Mouse (Mus musculus) CD4-positive, CD25-positive, alpha-beta regulatory T cell, adult 2 months (primary cell): ENCODE measurements around the gene Uqcrq.

Experiments used
- DNase-seq: peaks from one replicate; pipeline ENCODE4 v3.0.0-alpha.2; 2012; ENCODE audit warnings: low read depth, low spot score

Uqcrq gene

DNA sequence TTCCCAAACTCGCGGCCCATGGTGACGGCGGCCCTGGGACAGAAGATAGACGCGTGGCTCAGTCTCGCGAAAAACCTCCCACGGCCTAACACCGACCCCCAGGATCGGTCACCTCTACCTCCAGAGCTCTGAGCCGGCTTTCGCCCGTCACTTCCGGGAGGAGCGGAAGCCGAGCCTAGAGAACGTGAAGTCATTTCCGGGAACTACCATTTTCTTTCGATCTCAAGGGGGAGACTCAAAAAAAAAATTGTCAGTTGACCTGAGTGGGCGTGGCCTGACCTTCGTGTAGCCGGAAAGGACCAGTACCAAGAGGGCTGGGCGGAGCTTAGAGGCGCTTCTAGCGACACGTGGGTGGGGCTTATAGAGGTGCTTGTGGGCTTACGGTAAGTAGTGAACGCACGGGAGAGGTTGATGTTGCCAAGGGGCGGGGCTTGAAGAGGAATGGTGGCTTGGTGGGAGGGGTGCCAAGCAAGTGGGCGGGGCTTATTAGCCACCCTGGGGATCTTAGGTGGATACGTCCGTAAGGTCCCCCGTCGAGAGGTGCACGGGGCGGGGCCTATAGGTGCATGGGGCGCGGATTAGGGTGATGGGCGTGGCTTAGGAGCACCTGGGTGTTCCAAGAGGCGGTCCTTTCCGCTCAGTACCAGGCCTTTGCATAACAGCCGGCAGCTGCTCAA, at the start of gene Uqcrq, which contains the start of gene Gdf9:
Uqcrq (minus strand) TSS at position 162 of the 677 bp plus-strand sequence.
Gdf9 (plus strand) TSS at position 354 of the 677 bp plus-strand sequence.
- peak; percentile 99 for DNase-seq

DNA sequence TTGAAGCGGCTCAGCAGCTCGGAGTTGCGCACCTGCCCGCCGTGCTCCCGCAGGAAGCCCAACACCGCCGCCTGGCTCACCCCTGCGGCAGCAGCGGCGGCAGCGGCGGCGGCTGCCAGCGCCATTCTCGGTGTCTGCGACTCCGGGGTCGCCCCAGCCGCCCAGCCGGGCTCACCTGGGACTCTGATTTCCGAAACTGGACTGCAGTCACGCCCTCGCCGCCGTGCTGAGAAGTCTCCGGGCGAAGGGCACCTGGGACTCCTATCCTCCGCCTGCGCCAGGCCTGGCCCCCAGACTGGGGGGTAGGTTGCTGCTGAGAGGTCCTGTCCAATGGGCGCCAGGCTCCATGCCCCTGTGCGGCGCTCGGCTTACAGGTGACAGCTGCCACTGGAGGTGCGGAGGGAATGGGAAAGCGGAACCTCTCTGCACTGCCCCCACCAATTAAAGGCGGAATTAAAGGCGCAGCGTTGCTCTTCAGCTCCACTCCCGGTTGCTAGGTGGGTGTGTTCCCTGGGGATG, 49.2 kb upstream of the Uqcrq start, which contains the start of the genes Gm9945 and Sowaha:
Gm9945 (plus strand) TSS at position 384 of the 519 bp plus-strand sequence.
Sowaha (minus strand) TSS at position 492 of the 519 bp plus-strand sequence.
- peak; percentile 27 for DNase-seq

DNA sequence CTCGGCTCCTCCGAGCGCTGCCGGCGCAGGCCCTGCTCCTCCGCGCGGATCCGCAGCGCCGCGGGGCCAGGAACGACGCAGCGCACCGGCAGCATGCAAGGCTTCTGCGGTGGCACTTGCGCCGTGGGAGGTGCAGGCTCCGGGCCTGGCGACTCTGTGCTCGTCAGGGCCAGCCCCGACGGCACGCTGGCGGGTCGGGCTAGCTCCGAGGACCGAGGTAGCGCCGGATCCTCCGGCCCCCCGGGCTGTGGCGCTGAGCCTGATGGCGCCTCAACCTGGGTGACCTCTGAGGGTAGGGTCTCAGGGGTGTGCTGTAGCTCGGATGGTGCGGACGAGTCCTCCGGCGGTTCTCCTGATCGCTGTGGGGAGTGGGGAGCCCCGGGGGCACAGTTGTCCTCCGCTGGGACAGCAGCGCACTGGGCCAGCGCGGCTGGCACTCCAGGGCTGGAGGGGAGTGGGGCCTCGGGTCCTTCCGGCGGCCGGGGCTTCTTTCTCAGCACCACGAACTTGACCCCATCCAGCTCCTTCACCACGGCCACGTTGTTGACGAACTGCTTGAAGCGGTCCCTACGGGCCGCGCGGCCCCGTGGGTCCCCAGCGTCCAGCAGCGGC, 48.6 kb upstream of the Uqcrq start:
- no peak for DNase-seq

DNA sequence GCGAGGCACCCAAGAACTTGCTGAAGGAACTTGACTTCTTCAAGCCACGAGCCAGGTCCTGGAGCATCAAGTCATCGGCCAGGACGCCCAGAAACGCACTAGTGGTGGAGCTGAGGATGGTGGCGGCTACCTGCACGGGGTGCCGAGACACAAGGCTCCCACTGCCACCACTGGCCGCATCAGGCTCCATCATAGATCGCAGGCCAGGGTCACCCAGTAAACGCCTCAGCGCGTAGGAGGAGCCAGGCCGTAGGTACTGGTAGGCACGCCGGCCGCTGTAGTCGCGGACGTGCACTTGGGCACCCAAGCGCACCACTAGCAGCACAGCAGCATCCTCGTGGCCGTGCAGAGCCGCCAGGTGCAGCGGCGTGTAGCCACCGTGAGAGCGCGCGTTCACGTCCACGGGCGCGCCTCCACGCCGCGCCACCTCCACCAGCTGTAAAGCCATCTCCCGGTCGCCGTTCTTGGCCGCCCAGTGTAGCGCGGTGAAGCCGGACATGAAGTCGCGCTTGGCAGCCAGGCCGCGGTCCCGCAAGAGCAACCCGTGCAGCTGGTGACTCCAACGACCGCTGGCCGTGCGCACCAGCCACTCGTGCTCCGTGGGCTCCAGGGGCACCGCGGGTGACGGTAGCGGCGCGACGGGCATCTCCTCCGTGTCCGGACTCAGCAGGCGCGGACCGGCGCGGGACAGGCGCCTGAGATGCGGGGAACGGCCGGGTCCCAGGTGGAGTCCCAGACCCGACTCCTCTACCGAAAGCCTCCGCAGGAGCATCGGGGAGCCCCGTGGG, 47.9 kb upstream of the Uqcrq start:
- DNase-seq, result no peak

DNA sequence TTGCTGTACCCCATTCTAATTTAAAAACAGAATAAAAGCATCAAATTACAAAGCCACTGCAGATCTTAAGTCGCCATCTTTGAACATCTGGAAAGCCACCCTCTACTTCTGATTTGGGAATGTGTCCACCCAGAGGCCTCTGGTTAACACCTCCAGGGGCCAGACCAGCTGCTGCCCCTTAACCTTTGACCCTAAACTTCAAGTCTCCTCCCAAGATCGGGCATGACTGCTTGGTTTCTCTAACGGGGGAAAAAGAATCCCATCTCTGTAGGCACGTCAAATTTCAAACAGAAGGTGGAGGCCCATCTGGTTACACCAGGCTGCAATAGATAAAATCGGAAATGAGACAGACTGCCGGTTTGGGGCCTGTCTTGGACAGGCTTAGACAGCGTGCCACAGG, 47.2 kb upstream of the Uqcrq start:
- no peak for DNase-seq

DNA sequence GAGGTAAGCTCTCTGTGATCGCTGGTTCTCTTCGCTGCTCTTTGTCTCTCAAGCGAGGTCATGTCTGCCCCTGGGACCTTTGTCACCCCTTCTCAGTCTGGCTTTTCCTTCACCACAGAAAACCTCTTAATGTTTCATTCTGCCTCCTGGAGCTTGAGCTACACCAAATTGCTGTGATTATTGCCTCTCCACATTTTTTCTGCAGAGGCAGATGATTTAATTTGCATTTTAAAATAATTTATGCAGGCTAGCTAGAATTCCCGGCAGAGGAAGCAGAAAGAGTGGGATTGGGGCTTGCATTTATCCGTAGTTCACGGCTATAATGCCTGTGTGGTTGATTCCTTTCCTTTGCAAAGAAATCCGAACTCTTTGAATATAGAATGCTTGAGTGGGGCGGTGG, 45.0 kb upstream of the Uqcrq start:
- no peak for DNase-seq

DNA sequence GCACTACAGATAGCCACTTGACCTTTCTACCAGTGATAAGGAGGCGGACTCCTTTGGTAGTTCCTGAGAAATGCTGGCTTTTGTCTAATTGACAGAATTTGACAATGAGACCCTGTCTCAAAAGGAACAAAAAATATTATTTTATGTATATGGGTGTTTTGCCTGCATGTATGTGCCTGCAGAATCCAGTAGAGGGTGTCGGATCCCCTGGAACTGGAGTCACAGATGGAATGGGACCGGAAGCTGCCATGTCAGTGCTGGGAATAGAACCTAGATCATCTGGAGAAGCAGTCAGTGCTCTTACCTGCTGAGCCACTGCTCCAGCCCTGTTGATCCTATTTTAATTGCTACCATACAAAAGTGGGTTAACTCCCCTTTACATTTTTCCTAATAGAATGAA, 42.1 kb upstream of the Uqcrq start:
- DNase-seq, result no peak

DNA sequence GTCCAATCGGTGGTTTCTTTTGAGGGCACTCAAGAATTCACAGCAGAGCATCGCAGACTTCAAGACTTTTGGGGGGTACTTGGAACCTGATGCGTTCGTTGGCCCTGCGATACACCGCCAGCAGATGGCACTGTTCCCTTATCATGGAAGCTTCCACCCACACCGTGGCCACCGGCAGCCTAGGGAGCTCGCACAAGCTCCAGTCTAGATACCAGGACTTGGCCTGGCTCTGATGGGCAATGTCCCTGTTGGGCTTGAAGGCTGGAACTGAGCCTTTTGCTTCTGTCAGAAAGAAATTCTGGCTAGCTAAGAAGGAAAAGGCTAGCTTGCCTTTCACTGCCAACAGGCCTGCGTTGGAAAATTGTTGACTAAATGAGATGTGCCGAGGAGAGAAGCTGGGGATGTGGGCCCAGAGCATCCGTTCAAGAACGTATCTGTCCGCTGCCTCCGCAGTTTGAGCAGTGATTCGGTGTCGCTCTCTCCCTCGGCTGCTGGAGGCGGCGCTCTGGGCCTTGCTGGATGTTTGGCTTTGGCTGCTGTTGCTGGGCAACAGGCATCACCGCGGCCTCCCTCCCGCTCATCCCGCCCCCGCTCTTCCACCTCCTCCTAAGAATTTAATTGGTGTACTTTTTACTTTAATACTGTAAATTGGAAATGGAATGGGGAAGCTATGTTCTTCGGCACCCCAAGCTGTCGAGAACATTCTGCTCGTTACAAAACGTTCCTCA, 39.5 kb upstream of the Uqcrq start, which contains the start of gene Gm9837:
Gm9837 (minus strand) TSS at position 512 of the 728 bp plus-strand sequence.
- DNase-seq, result peak; percentile 92

DNA sequence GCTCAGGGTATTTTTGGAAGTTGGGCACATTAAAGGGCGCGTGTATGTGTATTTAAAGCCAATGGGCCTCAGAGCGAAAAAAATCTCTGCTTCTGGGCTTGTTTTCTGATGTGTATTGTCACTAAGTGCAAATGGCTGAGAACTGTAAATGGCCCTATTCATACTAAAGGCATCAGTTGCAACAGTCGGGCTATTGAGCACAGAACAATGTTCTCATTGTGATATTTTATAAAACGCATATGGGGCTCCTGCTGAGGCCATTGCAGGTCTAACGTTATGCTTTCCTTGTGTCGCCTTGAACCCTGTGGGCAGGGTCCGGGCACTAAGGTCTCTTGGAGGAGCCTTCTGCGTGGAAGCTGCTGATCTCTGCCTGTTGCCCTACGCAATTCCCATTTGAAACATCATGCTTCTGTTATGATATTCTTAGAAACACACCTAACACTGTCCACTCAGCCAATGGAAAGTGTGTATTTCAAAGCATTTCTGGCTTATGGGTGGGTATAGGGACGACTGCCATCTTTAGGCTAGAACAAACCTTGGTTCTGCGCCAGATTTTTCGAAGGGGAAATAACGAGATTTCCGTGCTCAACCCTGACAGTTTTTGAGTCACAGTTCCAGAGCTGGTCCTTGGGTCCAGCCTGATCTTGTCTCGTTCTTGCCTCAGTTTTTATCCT, 38.8 kb upstream of the Uqcrq start:
- no peak for DNase-seq

DNA sequence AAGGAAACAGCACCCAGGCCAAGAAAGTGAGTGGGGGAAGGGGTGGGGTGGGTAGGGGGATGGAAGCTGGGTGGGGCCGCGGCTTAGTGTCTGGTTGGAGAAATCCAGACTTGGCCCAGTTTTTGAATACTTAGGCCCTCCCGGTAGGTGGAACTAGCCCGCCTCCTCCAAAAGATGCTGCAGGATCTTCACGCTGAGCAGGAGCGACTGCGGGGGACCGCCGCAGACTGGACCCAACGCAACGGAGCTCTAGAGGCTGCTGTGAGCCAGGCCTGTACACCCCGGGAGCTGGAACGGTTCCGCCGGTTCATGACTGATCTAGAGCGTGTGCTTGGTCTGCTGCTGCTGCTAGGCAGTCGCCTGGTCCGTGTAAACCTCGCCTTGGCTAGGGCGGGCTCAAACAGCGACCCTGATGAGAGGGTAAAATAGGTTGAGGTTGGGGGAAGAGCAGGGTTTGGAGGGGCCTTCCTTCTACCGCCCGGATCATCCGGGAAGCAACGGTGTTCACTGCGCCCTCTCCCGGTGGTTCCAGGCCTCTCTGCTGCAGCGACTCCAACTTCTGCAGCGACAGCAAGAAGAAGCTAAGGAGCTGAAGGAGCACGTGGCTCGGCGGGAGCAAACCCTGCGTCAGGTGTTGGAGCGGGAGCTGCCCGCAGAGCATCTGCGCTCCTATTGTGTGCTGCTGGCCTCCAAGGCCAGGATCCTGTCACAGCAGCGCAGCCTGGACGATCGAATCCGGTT, 35.8 kb upstream of the Uqcrq start:
- peak; percentile 67 for DNase-seq

DNA sequence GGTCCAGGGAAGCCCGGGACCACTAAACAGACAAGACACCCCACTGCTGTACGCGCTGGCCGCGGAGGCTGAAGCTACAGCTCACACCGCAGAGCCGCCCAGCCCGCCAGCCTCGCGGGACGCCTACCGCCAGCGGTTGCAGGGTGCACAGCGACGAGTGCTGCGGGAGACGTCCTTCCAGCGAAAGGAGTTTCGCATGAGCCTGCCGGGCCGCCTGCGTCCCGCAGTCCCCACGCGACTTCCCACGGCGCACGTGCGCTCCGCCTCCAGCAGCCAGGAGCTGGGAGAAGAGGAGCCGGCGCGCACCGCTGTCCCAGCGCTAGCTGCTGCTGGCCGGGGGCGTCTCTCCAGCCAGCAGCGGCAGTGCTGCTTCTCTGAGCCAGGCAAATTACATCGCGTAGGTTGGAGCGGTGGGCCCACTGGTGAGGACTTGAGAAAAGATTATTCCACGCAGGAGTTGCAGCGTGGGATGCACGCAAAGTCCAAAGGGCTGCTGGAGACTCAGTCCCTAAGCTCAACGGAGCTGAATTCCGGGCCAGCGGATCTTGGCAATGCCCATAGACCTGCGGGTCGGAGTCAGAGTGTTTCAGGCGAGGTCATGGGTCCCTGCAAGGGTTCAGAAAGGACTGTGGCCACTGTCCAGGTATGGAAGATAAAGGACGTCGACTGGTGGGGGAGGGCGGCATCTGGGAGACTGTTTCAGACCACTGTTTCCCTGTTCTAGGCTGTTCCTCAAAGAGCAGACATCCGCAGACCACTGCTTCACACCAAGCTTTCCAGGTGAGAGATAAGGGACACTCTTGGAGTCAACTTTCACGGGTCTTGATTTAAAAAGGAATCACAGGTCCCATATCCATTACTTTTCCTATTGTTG, 33.2 kb upstream of the Uqcrq start:
- DNase-seq, result no peak

DNA sequence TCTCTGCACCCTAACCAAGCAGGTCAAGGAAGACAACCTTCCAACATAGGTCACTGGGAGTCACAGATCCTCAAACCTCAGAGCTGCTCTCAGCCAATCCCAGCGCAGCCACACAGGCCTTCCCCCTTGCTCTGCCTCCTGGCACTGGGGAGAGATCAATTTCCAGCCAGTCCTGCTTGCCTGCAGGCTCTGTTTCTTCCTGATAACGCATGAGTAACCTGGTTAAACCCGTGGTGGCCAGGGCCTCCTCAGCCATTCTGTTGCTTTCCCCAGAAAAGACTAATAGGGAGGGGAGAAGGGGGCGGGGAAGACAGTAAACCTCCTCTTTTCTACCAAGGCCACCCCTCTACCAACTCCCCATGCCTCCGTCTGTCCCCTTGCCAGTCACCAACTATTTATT, 31.1 kb upstream of the Uqcrq start:
- DNase-seq, result no peak

DNA sequence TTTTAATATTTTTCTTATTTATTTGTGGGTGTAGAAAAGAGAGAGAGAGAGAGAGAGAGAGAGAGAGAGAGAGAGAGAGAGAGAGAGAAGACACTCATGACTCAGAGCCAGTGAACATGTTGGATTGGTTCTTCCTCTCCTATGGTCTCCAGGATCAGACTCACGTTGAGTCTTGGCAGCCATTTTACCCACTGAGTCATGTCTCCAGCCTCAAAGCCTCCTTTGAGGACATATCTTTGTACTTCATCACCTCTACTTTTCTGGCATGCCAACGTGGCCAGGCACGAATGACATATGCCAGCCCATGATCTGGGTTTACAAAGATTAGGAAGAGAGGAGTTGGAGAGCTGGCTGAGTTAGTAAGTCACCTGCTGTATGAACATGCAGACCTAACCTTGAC, 29.6 kb upstream of the Uqcrq start:
- no peak for DNase-seq

DNA sequence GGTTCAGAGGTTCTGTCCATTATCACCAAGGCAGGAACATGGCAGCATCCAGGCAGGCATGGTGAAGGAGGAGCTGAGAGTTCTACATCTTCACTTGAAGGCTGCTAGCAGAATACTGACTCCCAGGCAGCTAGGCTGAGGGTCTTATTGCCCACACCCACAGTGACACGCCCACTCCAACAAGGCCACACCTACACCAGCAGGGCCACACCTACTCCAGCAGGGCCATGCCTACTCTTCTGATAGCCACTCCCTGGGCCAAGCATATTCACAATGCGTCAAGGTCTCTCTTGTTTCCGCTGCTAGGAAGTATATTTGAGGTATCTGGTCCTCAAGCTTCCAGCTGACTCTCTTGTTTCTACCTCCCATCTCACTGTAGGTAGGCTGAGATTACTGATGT, 28.4 kb upstream of the Uqcrq start:
- DNase-seq, result no peak

DNA sequence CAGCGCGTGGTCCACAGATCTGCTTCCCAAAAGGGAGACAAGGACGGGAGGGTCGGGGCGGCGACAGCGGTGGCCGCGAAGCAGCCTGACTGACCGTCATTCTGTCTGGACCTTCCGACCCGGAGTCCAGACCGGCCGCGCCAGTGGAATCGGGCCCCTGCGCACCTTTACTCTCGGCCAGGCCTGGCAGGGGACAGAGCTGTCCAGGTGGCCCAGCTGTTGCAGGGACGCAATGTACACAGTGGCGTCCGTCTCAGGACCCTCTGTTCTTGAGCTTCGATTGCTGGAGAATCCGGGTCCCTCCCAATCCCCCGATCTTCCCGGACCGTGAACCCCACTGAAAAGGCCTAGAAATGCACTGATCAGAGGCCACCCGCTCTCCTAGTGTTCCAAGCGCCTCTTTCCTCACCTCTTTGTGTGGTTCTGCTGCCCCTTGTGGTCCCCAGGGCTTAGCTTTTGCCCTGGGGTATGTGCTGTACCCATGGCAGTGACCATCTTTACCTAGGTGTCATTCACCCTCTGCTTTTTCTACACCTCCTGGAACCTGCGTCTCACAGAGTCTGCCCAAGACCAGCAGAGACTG, 26.8 kb upstream of the Uqcrq start:
- DNase-seq, result no peak

DNA sequence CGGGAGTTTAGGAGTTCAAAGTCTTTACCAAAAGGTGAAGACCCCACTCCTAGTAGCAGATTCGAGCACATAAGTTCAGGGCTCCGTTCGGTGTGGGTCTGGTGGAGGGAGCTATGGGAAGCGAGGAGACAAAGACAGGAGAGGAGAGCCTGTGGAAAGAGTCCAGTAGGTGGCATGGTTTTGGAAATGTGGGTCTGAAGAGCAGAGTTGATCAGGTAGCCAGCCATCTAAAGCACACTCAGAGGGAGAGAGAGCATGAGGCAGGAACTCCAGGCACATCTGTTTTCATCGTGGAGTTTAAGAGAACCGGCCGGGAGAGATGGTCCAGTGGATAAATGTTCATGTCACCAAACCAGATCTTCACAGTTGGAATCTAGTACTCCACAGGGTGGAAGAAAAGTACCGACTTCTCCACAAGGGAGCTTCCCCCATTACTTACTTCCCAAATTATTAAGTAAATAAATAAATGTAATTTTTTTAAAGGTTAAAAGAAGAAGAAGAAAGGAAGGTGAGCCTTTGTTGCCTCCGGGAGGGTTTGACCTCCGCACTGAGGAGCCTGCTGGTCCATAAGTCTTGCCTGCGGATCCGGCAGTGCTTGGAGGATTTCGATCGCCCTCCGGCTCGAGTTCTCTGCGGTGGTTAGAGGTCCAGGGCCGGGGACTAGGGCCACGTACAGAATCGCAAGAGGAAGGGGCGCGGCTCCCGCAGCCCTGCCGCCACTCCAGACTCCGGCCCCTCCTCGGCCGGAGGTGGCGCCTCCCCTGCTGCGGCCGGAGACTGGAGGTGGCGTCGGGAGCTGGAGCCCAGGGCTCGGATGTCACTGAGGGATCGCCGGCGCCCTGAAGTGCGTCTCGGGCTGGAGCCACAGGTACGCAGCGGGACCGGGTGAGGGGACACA, 26.1 kb upstream of the Uqcrq start, which contains the start of the genes Gm10447 and Shroom1:
Gm10447 (minus strand) TSS at position 637 of the 898 bp plus-strand sequence.
Shroom1 (plus strand) TSS at position 732 of the 898 bp plus-strand sequence.
- DNase-seq, result no peak

DNA sequence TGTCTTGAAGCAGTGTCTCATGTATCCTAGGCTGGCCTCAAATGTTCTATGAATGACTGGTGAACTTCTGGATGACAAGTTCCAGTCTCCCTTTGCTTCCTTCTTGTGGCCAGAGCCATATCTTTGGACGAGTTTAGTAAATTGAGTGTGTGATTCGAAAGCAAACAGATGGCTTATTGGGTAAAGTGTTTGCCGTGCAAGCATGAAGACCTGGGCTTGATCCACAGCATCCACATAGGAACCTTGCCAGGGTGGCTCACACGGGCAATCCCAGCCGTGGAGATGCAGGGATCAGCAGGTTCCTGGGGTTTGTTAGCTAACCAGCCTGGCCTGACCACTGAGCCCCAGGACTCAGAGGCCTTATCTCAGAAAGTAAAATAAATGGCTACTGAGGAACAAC, 22.4 kb upstream of the Uqcrq start:
- no peak for DNase-seq

DNA sequence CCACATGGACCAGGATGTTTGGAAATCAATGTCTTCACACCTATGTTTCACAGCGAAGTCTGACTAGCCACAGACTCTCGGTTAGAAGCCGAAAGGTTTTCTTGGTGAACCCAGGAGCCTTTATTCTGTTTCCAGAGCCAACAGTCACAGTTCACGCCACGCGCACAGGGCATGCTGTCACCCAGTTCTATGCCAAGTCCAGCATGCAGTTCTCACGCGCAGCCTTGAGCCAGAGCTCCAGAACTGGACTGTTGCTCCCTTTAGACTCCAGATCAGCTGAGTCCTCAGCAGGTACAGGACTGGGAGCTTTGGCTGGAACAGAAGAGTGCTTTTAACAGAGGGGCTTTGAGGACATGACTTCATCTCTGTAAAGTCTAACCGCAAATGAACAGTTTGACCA, 21.8 kb upstream of the Uqcrq start:
- DNase-seq, result no peak
